Mouse (Mus musculus): ENCODE data around the gene Psmb11.
A peak's percentile ranks its signal among the peaks of the same experiment; 100 is the strongest.

GRCm38 (mm10) chr14:54605752-54606321 lies 15.4 kb upstream of the Psmb11 start, which contains the start of gene 4931414P19Rik:
- TF ChIP-seq CTCF (IDR thresholded peaks at IDR 0.05; ENCODE audit: extremely low read depth, insufficient read depth, insufficient read length, insufficient replicate concordance) (no peak), POLR2A (IDR thresholded peaks at IDR 0.05; ENCODE audit: low read depth, low read length) (peak; percentile 10)
